Mouse (Mus musculus) cerebellum, adult (tissue): ENCODE measurements at regions not wholly inside any gene's neighbourhood (a gene's known extent, or its start where the extent isn't known, plus 50 kb on each side); places are given as distances from the start of the nearest gene placed in this dataset.

Source experiments
- ATAC-seq: cut with Nextera tagmentation; 2 replicates; pipeline ENCODE4 v1.9.2; 2017; ENCODE audit warnings: mild to moderate bottlenecking, moderate library complexity, mixed read lengths; ENCODE audit not compliant: insufficient number of reproducible peaks, low FRiP score, low TSS enrichment

DNA sequence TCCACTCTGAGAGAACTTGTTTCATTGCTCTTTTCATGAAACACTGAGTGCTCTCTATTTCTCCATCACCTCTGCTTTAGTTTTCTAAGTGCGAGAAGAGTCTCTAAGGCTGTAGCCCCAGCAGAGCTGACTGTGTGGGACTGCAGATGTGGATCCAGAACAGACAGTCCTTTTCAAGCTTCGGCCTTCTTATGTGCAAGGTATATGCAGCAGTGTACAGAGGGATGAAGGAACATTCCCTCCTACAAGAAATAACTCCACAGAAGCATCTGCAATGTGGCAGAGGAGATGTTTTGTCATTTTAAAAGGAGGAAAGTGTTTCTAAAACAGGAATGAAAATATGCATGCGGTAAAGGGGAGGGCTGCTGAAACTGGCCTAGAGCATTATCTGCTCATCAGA lies 106.7 kb upstream of the Syndig1 start:
- ATAC-seq: no peak

DNA sequence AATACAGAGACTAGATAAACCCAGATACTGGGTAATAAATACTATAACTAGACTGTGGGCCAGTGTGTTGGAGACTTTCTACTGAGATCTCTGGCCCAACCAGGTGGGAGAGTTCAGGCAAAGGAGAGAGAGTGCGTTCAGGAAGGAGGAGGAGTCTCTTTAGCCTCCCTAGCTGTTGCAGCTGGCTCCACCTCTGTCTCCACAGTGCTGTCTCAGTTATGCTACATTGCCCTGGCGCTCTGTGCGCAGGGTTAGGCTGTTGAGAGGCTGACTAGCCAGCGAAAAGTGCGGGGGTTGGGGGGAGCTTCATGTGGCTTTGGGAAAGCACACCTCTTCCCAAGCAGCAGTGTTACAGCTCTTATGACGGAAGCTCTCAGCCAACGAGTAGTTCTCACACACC lies 104.7 kb upstream of the Syndig1 start:
- no peak for ATAC-seq

DNA sequence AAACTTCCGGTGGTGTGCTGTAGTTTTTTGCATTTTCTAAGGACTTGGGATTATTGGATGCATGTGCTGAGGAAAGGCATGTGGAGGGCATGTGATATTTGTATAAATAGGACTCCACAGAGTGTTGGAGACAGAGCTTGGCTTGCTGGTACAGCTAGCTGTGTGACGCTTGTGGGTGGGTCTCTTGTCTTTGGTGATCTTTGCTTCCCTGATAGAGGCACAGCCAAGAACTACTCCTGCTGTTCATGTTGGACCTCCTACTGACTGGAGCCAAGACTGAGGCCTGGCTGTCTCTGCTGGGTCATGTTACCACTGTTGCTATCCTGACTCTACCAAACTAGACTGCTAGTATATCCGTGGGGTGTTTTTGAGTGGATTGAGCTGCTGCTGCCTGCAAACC lies 103.1 kb upstream of the Syndig1 start:
- no peak for ATAC-seq

DNA sequence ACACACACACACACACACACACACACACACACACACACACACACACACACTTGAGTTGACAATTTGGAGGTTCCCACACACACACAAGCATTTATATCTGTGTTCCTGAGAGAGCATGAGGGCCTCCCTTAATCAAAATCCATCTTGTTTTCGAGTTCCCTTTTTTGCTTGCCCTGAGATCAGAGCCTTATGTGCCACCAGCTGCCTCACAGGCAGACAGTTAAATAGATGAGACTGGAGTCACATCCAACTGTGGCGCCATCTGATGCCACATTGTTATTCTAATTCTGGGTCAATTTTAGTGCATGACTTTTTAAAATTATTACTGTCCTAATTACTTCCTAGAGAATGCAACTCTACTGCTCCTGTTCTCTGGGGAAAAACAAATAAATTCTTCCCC lies 91.2 kb upstream of the Syndig1 start:
- peak; percentile 84 for ATAC-seq

DNA sequence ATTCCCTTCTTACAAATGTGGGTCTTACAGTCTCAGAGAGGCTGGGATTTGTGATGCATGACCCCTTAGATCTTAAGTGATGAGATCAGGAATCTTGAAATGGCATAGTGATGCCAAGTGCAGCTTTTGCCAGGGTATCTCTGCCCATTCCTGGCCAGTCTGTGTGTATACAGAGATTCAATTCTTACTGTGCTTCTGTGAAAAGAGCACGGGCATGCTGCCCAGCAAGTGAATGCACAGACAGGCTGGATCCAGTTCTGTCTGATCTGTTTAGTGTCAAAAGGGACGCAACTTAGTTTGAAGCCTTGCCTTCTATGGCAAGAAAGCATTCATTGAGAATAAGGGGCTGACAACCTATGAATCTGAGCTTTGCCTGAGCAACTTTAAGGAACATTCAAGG lies 89.1 kb upstream of the Syndig1 start:
- peak; percentile 81 for ATAC-seq

DNA sequence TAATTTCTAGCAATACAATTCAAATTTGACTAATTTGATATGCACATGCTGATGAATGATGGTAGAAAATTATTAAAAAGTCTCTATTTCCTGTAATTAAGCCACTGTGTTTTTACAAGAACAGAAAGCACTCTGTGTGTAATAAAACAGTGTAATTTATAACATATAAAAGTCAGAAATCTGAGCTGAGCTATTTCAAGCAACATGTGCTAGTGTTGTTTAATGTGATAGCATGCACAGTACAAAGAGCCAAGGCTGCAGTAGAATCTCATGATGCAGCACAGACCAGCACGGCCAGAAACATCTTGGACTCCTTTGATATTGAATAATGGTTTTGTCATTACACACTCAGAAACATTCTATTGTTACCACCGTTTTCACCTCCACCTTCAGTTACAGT lies 86.3 kb upstream of the Syndig1 start:
- ATAC-seq: no peak

DNA sequence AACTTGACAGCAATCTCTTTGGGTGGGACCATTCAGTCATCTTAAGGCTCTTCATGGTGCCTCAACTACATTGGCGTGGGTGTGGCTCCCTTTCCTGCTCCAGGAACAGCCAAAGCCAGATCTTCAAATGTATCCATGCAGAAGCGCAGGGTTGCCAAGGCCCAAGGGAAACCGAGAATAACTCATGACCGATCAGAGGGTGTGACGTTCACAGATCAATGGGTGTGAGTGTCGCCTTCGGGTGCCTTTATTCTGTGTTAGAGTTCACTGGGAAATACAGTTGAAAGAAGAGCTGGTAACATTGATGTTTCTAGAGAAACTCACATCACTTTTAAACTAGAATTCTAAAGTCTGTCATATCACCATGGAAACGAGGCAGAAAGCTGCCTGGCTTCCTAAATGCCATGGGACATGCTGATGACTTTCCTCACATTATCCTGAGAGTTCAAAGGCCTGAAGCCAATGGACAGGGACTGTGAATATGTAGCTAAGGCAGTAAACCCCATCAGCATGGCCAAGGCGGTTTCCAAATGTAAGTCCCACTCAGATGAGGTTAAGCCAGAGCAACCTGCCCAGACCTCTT lies 80.7 kb upstream of the Syndig1 start:
- ATAC-seq: no peak

DNA sequence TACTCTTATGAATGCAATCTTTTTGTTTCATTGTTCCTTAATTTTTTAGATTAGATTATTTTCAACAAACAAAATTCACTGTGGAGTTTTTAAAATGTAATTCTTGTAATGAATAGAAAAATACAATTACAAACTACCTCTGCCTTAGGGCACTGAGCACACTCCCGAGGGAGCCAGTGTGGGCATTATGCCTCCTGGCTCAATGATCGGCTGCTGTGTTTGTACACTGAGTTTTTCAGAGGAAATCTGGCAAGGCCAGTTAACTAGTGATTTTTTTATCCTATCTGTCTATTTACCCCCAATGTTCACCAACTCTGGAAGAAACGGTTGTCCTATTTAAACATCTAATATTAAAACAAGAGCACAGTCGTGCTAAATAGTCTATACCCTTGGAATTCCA lies 69.9 kb upstream of the Syndig1 start:
- ATAC-seq: no peak

DNA sequence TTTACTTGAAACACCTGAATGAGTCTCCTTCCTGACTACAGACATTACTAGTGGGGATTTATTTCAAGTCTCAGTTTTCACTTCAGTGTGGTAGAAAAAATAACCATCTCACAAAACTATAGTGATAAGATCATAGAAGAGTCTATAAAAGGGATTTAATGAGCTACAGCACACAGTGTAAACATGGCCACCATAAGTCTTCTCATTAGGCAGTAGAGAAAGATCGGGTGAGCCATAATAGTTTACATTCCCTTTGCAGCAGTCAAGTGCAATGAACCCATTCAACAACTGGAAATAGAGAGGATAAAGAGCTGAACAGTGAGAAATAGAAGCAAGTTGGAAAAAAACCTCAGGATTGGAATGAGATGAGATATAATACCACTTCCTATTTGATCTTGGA lies 65.1 kb upstream of the Syndig1 start:
- no peak for ATAC-seq

DNA sequence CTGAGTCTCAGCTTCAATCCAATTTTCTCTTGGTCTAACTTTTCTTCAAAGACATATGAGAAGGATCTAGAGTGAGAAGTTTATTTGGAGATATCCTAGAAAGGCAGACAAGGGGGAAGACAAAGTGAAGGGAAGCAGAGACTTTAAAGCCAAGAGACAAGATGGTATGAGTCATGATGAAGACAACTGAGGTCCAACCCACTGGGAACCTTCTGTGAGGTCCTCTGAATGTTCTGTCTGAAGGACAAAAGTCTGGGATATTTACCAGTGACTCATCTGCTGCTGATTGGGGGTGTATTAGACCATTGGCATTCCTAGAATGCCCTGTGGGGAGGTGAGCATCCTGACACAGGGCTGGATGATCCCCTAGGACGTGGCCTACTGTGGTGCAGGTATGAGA lies 61.0 kb upstream of the Syndig1 start:
- no peak for ATAC-seq

DNA sequence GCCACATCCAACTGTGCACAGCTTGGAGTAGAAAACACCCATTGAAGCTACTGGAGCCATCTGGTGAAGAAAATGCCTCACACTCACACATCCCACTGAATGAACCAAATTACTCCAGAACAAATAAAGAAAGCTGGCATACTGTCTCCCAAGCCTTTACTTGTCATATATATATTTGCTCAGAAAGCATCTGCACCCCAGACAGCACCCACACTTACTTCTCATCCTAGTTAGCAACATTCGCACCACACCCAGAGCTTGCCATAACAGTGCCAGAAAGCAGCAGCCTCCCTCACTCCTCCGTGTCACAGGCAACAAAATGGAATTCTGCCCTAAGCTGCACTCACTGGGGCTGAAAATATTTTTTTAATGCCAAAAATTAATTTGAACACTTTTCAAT lies 60.5 kb upstream of the Syndig1 start:
- ATAC-seq: no peak

DNA sequence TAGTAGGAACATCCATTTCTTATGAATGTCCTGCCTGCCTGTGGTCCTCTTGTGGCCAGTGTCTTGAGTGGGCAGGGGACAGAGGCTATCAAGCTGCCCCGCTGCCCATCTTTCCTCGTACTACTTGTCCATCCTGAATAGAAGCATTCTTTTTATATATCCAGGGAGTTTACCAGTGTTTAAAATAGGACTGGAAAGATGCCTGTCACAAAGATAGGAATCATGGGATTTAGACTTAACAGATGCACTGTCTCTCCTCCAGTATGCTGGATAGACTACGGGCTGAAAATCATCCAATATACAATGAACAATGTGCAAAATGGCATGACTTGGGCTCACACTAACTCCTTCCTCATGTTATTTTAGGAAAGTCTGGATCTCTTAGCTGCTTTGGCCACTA lies 51.7 kb upstream of the Syndig1 start:
- no peak for ATAC-seq
